Mouse (Mus musculus): Measurements from ENCODE around the gene Rimbp2.
"Not testable (repeated sequence)": the region's sequence is repeated elsewhere in the genome, so short reads cannot be mapped to it uniquely, and the experiment has no call there.

The Rimbp2 gene

GRCm38 (mm10) chr5:128953278-128954070, at the start of gene Rimbp2:
Gene Rimbp2 (minus strand): TSS chr5:128953486.
- no peak for DNase-seq

GRCm38 (mm10) chr5:129002571-129003011, 49.3 kb upstream of the Rimbp2 start:
- peak; percentile 21 for DNase-seq

- DNase-seq, result no peak
Observed at GRCm38 (mm10) chr5:129000706-129001468, 47.6 kb upstream of the Rimbp2 start.

DNA sequence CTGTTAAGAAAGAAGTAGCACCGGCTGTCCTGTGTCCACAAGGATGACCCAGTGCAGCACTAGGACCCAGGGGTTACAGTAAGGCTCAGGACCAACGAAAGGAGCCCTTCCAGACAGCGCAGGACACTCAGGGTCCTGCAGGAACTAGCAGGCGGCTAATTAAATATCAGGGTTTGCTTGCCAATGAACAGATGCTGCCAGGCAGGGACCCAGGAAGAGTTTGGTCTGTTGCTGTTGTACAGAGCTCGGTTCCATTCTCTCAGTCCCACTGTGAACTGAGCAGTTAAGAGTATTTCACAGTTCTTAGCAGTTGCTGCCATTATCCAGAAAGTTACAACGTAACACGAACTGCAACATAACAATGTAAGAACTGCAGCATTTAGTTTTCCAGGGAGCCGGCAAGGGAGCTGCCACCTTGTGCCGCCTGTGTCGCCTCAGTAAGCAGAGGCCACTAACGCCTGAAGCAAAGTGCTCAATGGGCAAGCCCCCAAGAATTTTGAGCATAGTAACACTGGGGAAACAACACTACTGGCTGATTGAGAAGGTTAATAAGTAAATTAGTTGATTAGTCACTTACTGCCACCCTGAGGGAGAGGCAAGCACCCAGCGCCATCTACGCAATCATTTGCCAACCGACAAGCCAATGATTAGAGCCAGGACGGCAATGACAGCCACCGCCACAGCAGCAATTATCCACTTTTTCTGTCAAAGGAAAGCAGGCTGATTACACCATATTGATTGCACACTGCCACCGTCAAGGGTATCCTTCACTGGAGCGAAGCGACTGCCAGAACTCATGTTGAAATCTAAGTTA, 34.1 kb upstream of the Rimbp2 start:
- DNase-seq, result no peak

DNA sequence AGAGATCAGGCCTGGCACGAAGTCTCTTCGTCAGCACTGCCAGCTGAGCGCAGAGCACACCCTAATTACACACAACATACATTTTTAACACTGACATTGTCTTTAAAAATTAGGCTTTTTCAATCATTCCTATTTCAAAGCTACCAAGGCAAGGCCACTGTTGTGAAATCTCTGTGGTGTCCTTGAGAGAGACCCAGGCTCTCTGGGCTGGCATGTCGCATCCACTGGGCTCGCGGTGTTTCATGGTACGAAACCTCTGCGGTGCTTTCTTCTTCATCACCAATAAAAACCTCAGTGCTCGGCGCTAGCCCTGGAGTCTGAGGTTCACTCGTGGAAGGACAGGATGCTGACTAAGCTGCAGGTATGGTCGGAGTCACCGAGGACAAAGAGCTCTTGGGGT, 32.7 kb upstream of the Rimbp2 start:
- DNase-seq, result no peak

DNA sequence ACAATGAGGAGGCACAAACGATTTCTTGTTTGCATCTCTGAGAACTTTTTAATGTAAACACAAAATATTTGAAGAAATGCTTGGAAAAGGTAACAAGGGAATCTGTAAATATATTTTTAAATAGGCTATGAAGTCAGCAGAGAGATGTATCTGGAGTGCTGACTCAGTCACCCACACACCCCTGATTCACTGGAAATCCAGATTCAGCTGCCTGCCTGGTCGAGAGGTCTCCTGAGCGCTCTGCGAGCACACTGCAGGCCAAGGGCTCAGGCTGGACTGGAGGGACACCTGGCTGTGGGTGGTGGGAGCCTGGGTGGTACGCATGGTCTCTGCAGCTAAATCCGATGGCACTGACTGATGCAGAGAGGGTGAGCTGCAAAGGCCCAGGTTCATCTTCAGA, 31.2 kb upstream of the Rimbp2 start:
- no peak for DNase-seq

GRCm38 (mm10) chr5:128981607-128982006, 28.3 kb upstream of the Rimbp2 start:
- DNase-seq, result peak; percentile 82

- no peak for DNase-seq
Observed at GRCm38 (mm10) chr5:128980857-128981256, 27.6 kb upstream of the Rimbp2 start.

DNA sequence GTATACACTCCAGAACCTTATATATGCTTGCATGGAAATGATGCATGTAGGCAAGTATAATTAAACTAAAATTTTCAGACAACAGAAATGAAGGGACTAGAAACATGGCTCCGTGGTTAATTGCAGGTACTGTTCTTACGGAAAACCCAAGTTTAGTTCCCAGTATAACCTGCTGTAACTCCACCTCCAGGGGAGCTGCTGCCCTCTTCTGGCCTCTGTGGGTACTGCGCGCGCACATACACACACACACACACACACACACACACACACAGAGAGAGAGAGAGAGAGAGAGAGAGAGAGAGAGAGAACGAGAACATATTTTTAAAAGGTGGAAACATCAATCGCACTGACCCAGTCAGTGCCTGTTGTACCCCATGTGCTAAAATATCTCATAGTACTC, 25.7 kb upstream of the Rimbp2 start:
- DNase-seq, result no peak

DNA sequence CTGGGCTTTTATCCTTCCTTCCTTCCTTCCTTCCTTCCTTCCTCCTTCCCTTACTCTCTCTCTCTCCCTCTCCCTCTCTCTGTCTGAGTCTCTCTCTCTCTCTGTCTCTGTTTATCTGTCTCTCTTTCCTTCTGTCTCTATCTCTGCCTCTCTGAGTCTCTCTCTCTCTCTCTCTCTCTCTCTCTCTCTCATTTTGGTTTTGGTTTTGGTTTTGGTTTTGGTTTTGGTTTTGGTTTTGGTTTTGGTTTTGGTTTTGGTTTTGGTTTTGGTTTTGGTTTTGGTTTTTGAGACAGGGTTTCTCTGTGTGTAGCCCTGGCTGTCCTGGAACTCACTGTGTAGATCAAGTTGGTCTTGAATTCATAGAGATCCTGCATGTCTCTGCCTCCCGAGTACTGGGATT, 24.2 kb upstream of the Rimbp2 start:
- DNase-seq, result not testable (repeated sequence)

DNA sequence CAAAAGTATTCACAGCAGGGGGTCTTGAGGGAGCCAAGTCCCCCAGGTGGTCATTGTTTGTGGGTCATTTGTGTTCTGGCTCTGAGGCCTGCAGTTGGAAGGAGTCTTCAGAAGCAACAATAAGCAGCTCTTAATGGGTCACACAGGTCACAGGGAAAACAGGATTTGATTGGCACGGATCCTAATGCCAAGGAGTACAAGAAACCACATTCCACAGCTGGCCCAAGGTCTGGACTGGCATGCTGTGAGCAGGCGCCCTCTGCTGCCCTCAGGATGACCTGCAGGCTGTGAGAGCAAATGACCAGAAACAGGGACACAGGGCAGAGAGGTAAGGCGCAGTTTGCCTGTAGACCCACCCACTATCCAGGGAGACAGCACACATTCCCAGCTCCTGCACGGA, 23.0 kb upstream of the Rimbp2 start:
- peak; percentile 29 for DNase-seq

- peak; percentile 79 for DNase-seq
Observed at GRCm38 (mm10) chr5:128971298-128971697, 18.0 kb upstream of the Rimbp2 start.

DNA sequence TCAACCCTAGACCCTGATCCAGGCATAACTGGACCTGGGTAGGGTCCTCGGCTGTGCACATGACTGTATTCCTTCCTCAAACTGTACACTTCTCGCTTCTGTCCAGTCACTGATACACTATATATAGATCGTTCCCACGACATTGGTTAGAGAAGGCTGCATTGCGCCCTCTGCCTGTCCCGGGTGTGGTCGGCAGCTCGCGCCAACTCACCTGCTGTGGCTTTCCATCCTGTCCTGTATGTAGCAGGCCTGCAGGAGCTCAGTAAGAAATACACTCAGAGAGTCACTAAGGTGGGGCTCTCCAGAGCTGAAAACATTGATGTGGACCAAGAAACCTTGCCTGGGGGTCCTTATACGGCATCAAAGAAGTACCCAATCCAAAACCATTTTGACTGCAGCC, 17.6 kb upstream of the Rimbp2 start:
- DNase-seq, result no peak

- no peak for DNase-seq
Observed at GRCm38 (mm10) chr5:128964353-128964752, 11.1 kb upstream of the Rimbp2 start.

- no peak for DNase-seq
Observed at GRCm38 (mm10) chr5:128958916-128959315, 5.6 kb upstream of the Rimbp2 start.

GRCm38 (mm10) chr5:128954371-128954770, 1.1 kb upstream of the Rimbp2 start:
- DNase-seq, result peak; percentile 55

- DNase-seq, result no peak
Observed at GRCm38 (mm10) chr5:128952291-128953195, 743 bp downstream of the Rimbp2 start.

GRCm38 (mm10) chr5:128951472-128951871, 1.8 kb downstream of the Rimbp2 start:
- no peak for DNase-seq

DNA sequence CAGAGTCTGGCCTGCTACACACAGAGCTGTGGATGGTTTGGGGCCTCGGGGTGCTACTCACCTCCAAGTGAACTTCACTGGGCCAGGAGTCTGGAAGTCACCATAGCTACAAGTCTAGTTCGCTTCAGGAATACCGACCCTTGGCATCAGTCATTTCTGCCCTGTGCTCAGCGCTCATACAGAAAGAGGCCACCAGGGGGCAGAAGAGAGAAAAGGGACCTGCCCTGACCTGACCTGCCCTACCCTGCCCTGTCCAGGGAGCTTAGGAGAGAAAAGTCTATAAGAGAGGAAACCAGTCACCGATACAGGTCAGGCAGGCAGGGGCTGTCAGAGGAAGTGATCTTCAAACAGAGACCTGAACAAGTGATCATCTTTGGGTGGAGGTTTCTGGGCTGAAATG, 6.2 kb downstream of the Rimbp2 start:
- peak; percentile 35 for DNase-seq

DNA sequence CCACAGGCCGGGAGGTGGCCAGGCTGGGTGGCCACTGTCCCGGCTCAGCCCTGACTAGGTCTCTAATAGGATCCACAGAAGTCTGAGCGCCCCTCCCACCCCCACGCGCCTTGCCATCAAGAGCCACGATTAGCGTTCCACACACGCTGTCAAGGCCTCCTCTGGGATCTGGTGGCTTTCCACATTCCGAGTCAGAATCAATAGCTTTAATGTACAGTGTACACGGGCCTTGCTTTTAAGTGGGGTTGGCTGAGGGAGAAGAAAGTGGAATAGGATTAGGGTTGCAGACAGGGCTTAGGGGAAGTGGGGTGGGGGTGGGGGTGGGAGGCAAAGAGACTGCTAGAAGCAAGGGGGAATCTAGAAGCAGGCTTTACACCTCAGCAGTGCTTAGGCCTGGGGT, 12.8 kb downstream of the Rimbp2 start:
- no peak for DNase-seq

GRCm38 (mm10) chr5:128935359-128935899, 17.9 kb downstream of the Rimbp2 start:
- no peak for DNase-seq

DNA sequence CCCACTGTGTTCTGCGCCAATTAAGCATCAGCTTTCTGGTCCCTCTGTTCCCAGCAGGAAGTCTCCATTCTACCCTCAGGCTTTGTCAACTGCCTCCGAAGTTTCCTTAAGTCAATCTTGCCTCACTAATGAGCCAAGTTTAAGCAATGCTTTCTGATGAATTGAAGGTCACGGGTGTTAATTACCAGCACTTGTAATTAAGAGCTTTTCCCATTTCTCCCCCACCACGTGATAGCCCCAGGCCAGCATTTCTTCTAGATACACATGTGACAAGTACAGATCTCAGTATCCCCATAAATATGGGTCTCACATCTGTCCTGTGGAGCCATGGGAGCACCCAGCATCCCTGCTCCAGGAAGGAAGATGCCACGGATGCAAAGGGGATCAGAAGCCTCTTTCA, 20.5 kb downstream of the Rimbp2 start:
- DNase-seq, result no peak
